Mouse (Mus musculus) CH12.LX (cell line): ENCODE measurements around the gene Marc2. TPM values are rescaled to one million over a fixed set of nuclear protein-coding genes. Genes with fewer than 3 reads are reported as not detected.

Experiments
- DNase-seq: peaks from one replicate; pipeline ENCODE4 v3.0.0-alpha.2; 2013; ENCODE audit errors: extremely low read depth
- H3K27ac ChIP-seq: 2 replicates; pipeline ENCODE4 v1.5.1; 2012; ENCODE audit warnings: low read depth, mild to moderate bottlenecking, control low read depth, moderate library complexity; ENCODE audit not compliant: insufficient read depth
- H3K27me3 ChIP-seq: replicated peaks from 2 replicates; pipeline ENCODE3; 2012; ENCODE audit warnings: inconsistent platforms
- H3K36me3 ChIP-seq, 2 experiments: replicated peaks in 1 of 2; 2 replicates each; pipeline versions ENCODE3 to v1.6.1; 2012; ENCODE audit warnings: inconsistent platforms in 1 of 2, low read length in 1 of 2, mild to moderate bottlenecking in 1 of 2, mixed read lengths in 1 of 2, moderate library complexity in 1 of 2; ENCODE audit not compliant: control insufficient read depth in 1 of 2, insufficient read depth in 1 of 2
- H3K4me1 ChIP-seq, 2 experiments: 2 replicates each; pipeline ENCODE4 v1.6.1; 2012; ENCODE audit warnings: inconsistent platforms in 1 of 2, moderate library complexity in 1 of 2; ENCODE audit not compliant: insufficient read depth in 2 of 2, control insufficient read depth in 1 of 2
- H3K4me2 ChIP-seq: 2 replicates; pipeline ENCODE4 v1.6.1; 2012; ENCODE audit warnings: low read depth, mild to moderate bottlenecking, control low read depth; ENCODE audit not compliant: poor library complexity, insufficient read depth, severe bottlenecking
- H3K4me3 ChIP-seq, 3 experiments: fragments of 150-350 bp in 1 of 3; sonication (generic) in 1 of 3; replicated peaks in 1 of 3; 2 replicates each; pipeline versions ENCODE3 to v1.5.1; 2011 to 2012; ENCODE audit warnings: low read depth in 2 of 3, low read length in 2 of 3, mild to moderate bottlenecking in 2 of 3, moderate library complexity in 2 of 3, control low read depth in 1 of 3, improper control_type of control experiment in 1 of 3, inconsistent platforms in 1 of 3, mixed read lengths in 1 of 3; ENCODE audit not compliant: poor library complexity in 1 of 3
- H3K79me2 ChIP-seq: replicated peaks from 2 replicates; pipeline ENCODE4 v1.6.1; 2012; ENCODE audit warnings: mild to moderate bottlenecking, moderate library complexity; ENCODE audit not compliant: control insufficient read depth, poor library complexity, insufficient read depth, severe bottlenecking; ENCODE audit errors: extremely low read depth
- H3K9ac ChIP-seq: 2 replicates; pipeline ENCODE4 v1.6.1; 2012; ENCODE audit warnings: low read depth, mild to moderate bottlenecking, control low read depth, moderate library complexity; ENCODE audit not compliant: insufficient read depth
- H3K9me3 ChIP-seq: replicated peaks from 2 replicates; pipeline ENCODE3; 2012; ENCODE audit warnings: low read length, inconsistent platforms, mixed read lengths
- BHLHE40 ChIP-seq: IDR thresholded peaks from 2 replicates; pipeline ENCODE4 v1.6.1; 2011; ENCODE audit warnings: mild to moderate bottlenecking, low read depth, low read length, improper control_type of control experiment
- CTCF ChIP-seq, 2 experiments: IDR thresholded peaks in 1 of 2; conservative IDR thresholded peaks in 1 of 2; 2 replicates each; pipeline ENCODE4 v1.5.1; 2011 to 2012; ENCODE audit warnings: low read depth in 2 of 2, low read length in 2 of 2, improper control_type of control experiment in 1 of 2, inconsistent platforms in 1 of 2, mild to moderate bottlenecking in 1 of 2, moderate library complexity in 1 of 2
- EP300 ChIP-seq: IDR thresholded peaks from 2 replicates; pipeline ENCODE4 v1.6.1; 2011; ENCODE audit warnings: low read length, improper control_type of control experiment
- ETS1 ChIP-seq: conservative IDR thresholded peaks from 2 replicates; pipeline ENCODE4 v1.6.1; 2012; ENCODE audit warnings: low read depth, mild to moderate bottlenecking, inconsistent platforms, low read length, improper control_type of control experiment, moderate library complexity
- JUND ChIP-seq: conservative IDR thresholded peaks from 2 replicates; pipeline ENCODE4 v1.6.1; 2011; ENCODE audit warnings: low read depth, low read length, improper control_type of control experiment
- MAFK ChIP-seq: IDR thresholded peaks from 2 replicates; pipeline ENCODE4 v1.6.1; 2011; ENCODE audit warnings: low read length, improper control_type of control experiment; ENCODE audit not compliant: insufficient replicate concordance
- MEF2A ChIP-seq: IDR thresholded peaks from 2 replicates; pipeline ENCODE4 v1.6.1; 2014; ENCODE audit warnings: low read depth, mild to moderate bottlenecking, inconsistent platforms, low read length, improper control_type of control experiment, borderline replicate concordance
- MYC ChIP-seq: IDR thresholded peaks from 2 replicates; pipeline ENCODE4 v1.6.1; 2011; ENCODE audit warnings: low read depth, mild to moderate bottlenecking, improper control_type of control experiment, low read length
- NELFE ChIP-seq: IDR thresholded peaks from 2 replicates; pipeline ENCODE4 v1.6.1; 2011; ENCODE audit warnings: low read depth, low read length, improper control_type of control experiment
- NRF1 ChIP-seq: IDR thresholded peaks from 2 replicates; pipeline ENCODE4 v1.6.1; 2014; ENCODE audit warnings: low read depth, mild to moderate bottlenecking, inconsistent platforms, low read length, improper control_type of control experiment, moderate library complexity
- POLR2A ChIP-seq: IDR thresholded peaks from 2 replicates; pipeline ENCODE4 v1.6.1; 2011; ENCODE audit warnings: low read depth, mild to moderate bottlenecking, improper control_type of control experiment, low read length
- TBP ChIP-seq: conservative IDR thresholded peaks from 2 replicates; pipeline ENCODE4 v1.6.1; 2011; ENCODE audit warnings: low read depth, low read length, improper control_type of control experiment
- UBTF ChIP-seq: IDR thresholded peaks from 2 replicates; pipeline ENCODE4 v1.6.1; 2012; ENCODE audit warnings: low read depth, mild to moderate bottlenecking, inconsistent platforms, low read length, improper control_type of control experiment, moderate library complexity
- USF2 ChIP-seq: conservative IDR thresholded peaks from 2 replicates; pipeline ENCODE4 v1.6.1; 2011; ENCODE audit warnings: low read depth, low read length, improper control_type of control experiment
- ZKSCAN1 ChIP-seq: IDR thresholded peaks from 2 replicates; pipeline ENCODE4 v1.6.1; 2012; ENCODE audit warnings: low read depth, inconsistent platforms, low read length, improper control_type of control experiment, borderline replicate concordance
- dilution Hi-C: fragments of 300-500 bp; cut with MboI; formaldehyde crosslinking; loops from 2 replicates; pipeline ENCODE4 v1.14.3; 2020; ENCODE audit warnings: low sequenced_read_pairs; ENCODE audit not compliant: extremely low pct_unique_long_range_greater_than_20kb, extremely low pct_ligation_motif_present
- in situ Hi-C: fragments of 300-500 bp; cut with MboI; formaldehyde crosslinking; loops from 3 replicates; pipeline ENCODE4 v1.14.3; 2019; ENCODE audit warnings: low sequenced_read_pairs, low pct_ligation_motif_present, low pct_unique_long_range_greater_than_20kb, mixed read lengths
- polyA plus RNA-seq: library from polyadenylated mRNA; unstranded; fragments of >175 nt; gene quantifications from 2 replicates; pipeline ENCODE4 v1.2.1, GENCODE M21; 2012; ENCODE audit warnings: low read depth; ENCODE audit not compliant: insufficient read length
- total RNA-seq, 2 experiments: library from RNA; depleted of rRNA; stranded (reverse); fragments of 300-350 nt in 1 of 2; fragments of >200 nt in 1 of 2; gene quantifications; 2 replicates each; pipeline ENCODE4 v1.2.3; 2012 to 2014

Gene Marc2
- total and polyA plus RNA-seq, 3 experiments: 55.0 to 129 (median 63.5) TPM

- no peak overlapping the region for H3K27ac ChIP-seq
- no peak for TF ChIP-seq BHLHE40
- TF ChIP-seq CTCF (conservative IDR thresholded peaks at IDR 0.05 in 1 of 2, IDR thresholded peaks at IDR 0.05 in 1 of 2; ENCODE audit: low read depth in 2 of 2, low read length in 2 of 2): no peak
- TF ChIP-seq TBP: no peak
- no peak for TF ChIP-seq ETS1
- TF ChIP-seq POLR2A: no peak
- no peak for TF ChIP-seq EP300
- no peak for TF ChIP-seq MYC
- TF ChIP-seq NELFE: no peak
- TF ChIP-seq USF2: no peak
- TF ChIP-seq NRF1: no peak
- TF ChIP-seq JUND: no peak
- no peak for TF ChIP-seq UBTF
- TF ChIP-seq MEF2A: no peak
- TF ChIP-seq ZKSCAN1: no peak
- in situ Hi-C loops: no loop called here
- H3K79me2 ChIP-seq: no peaks in the 10 kb centered on the region
- no peaks in the 10 kb centered on the region for H3K9me3 ChIP-seq
- peaks cover 0 to 6% of the 10 kb centered on the region in 2 experiments; a peak in 2 of 4 replicates for H3K4me1 ChIP-seq
- H3K9ac ChIP-seq: no peak overlapping the region
- no peak overlapping the region for H3K4me3 ChIP-seq
- H3K27me3 ChIP-seq: no peaks in the 10 kb centered on the region
- dilution Hi-C loops: no loop called here
- H3K36me3 ChIP-seq: peaks cover 2 to 18% of the 10 kb centered on the region in 2 experiments
- no peak overlapping the region for H3K4me2 ChIP-seq
- DNase-seq: no peak
Observed at GRCm38 (mm10) chr1:184808418-184809012, 37.7 kb downstream of the Marc2 start.

- no peak for TF ChIP-seq MAFK
- peak; percentile 31; the same call in 1 of the 2 replicates for TF ChIP-seq BHLHE40
- 0 out of 4 replicates have a peak, but pooled peaks of 1 of the 2 experiments have one; percentile 8 for TF ChIP-seq CTCF (conservative IDR thresholded peaks at IDR 0.05 in 1 of 2, IDR thresholded peaks at IDR 0.05 in 1 of 2; ENCODE audit: low read depth in 2 of 2, low read length in 2 of 2)
- no peak for DNase-seq
Observed at GRCm38 (mm10) chr1:184807627-184808417, 38.4 kb downstream of the Marc2 start.

More at GRCm38 (mm10) chr1:184807627-184808417, 38.4 kb downstream of the Marc2 start:
- Histone ChIP-seq H3K79me2 (no peaks in the 10 kb centered on the region), H3K36me3 (peaks cover 0 to 12% of the 10 kb centered on the region in 2 experiments), H3K9ac (no peak overlapping the region), H3K9me3 (no peaks in the 10 kb centered on the region), H3K4me1 (peaks cover 0 to 6% of the 10 kb centered on the region in 2 experiments; a peak in 2 of 4 replicates), H3K4me2 (no peak overlapping the region), H3K4me3 (no peak overlapping the region), H3K27me3 (no peaks in the 10 kb centered on the region), H3K27ac (no peak overlapping the region)
- in situ Hi-C loops: no loop called here
- dilution Hi-C loops: no loop called here
